8 mouse cellular contexts compared by ENCODE assay signal in the genomic region with DNA sequence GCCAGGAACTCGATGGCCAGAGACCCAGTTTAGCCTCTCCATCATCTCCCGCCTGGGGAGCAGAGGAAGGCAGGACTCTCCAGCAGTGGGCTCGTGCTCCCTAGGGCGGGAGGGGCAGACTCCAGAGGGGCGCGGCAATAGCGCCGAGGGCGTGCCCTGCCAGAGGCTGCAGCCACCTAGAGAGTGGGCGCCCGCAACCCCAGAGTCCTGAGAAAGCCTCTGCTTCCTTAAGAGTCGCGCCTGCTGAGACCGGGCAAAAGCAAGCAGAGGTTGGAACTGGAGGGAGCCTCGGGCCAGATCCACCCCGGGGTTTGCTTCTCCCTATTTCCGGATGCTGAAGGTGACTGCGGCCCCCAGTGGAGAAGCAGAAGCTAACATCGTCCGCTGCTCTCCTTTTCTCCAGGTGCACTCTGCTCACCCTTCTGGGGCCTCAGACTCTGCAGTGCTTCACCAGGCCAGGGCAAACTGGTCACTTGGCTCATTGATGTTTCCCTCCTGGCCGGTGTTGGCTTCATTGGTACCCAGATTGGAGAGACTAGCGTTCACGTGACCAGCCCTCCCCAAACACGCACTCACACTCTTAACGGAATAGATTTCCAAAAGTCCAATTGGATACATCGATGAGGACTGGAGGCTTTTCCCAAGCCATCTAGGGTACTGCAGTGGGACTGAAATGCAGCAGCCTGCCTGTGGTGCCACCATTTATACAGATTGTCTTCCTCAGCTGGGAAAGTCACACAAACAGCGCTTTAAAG. TPM values are rescaled to one million over a fixed set of nuclear protein-coding genes. Genes with fewer than 3 reads are reported as not detected.
DNase-seq lines count a peak whose midpoint lies in the region; ATAC-seq lines count a peak whose summit lies in the region.

Minar1 (minus strand) TSS at position 120 of the 755 bp plus-strand sequence.

- no peaks in the 10 kb centered on the region for H3K9me3 ChIP-seq in embryonic facial prominence, embryonic 13.5 days
- no peaks in the 10 kb centered on the region for H3K9me3 ChIP-seq in intestine, embryonic 14.5 days (ENCODE audit: control insufficient read depth, low read length)
- no peaks in the 10 kb centered on the region for H3K9me3 ChIP-seq in liver, embryonic 15.5 days (replicated peaks)

- H3K27me3 ChIP-seq in embryonic facial prominence, embryonic 13.5 days, result peaks cover 70% of the 10 kb centered on the region
- H3K27me3 ChIP-seq in intestine, embryonic 14.5 days (replicated peaks; ENCODE audit: control insufficient read depth, insufficient read depth, low read length), result peaks cover 28% of the 10 kb centered on the region
- peaks cover 45% of the 10 kb centered on the region for H3K27me3 ChIP-seq in liver, embryonic 15.5 days

- H3K4me3 ChIP-seq in embryonic facial prominence, embryonic 13.5 days, result peak within 1 kb of the TSS; percentile 48
- H3K4me3 ChIP-seq in intestine, embryonic 14.5 days (ENCODE audit: low read depth, low read length), result peak within 1 kb of the TSS; percentile 39
- H3K4me3 ChIP-seq in liver, embryonic 15.5 days (replicated peaks), result no peak within 1 kb of the TSS

- peak; percentile 73 for ATAC-seq in embryonic facial prominence, embryonic 13.5 days (ENCODE audit: insufficient number of reproducible peaks, insufficient read depth, low FRiP score, low TSS enrichment, low read depth)
- peak; percentile 83 for ATAC-seq in intestine, embryonic 14.5 days (replicated peaks; ENCODE audit: low FRiP score, low TSS enrichment, low read depth)
- no peak for ATAC-seq in liver, embryonic 15.5 days (ENCODE audit: insufficient read depth)
- ATAC-seq in megakaryocyte-erythroid progenitor cell, adult 5-6 weeks (replicated peaks; ENCODE audit: low FRiP score, low TSS enrichment, poor library complexity, severe bottlenecking), result no peak; the same call in 1 of the 2 replicates

- peak within 1 kb of the TSS; percentile 69 for H3K9ac ChIP-seq in embryonic facial prominence, embryonic 13.5 days
- H3K9ac ChIP-seq in intestine, embryonic 14.5 days (ENCODE audit: low read length), result peak within 1 kb of the TSS; percentile 29
- no peak within 1 kb of the TSS for H3K9ac ChIP-seq in liver, embryonic 15.5 days

- no peaks in the 10 kb centered on the region for H3K36me3 ChIP-seq in embryonic facial prominence, embryonic 13.5 days
- H3K36me3 ChIP-seq in intestine, embryonic 14.5 days (ENCODE audit: control insufficient read depth, insufficient read depth, low read length), result no peaks in the 10 kb centered on the region
- H3K36me3 ChIP-seq in liver, embryonic 15.5 days (replicated peaks), result no peaks in the 10 kb centered on the region

- no peak within 1 kb of the TSS for H3K27ac ChIP-seq in embryonic facial prominence, embryonic 13.5 days
- no peak within 1 kb of the TSS for H3K27ac ChIP-seq in intestine, embryonic 14.5 days (ENCODE audit: low read depth)
- no peak within 1 kb of the TSS for H3K27ac ChIP-seq in liver, embryonic 15.5 days (replicated peaks)

- under 1% methylated on average over 27 of the region's 27 CpGs for WGBS in embryonic facial prominence, embryonic 13.5 days
- WGBS in intestine, embryonic 14.5 days, result under 1% methylated on average over 27 of the region's 27 CpGs
- 1% methylated on average over 27 of the region's 27 CpGs for WGBS in liver, embryonic 15.5 days (ENCODE audit: insufficient replicate concordance)

- peak; percentile 6 for DNase-seq in layer of hippocampus, adult 11-12 months (ENCODE audit: low spot score)
- DNase-seq in layer of hippocampus, adult 9-10 months (ENCODE audit: low spot score), result no peak
- DNase-seq in adrenal gland, postnatal 14 days, result peak; percentile 61
- peak; percentile 80 for DNase-seq in intestine, embryonic 14.5 days (ENCODE audit: low spot score)
- DNase-seq in right cerebral cortex, adult 18-20 months, result peak; percentile 19

- peaks cover 18% of the 10 kb centered on the region for H3K4me1 ChIP-seq in embryonic facial prominence, embryonic 13.5 days
- H3K4me1 ChIP-seq in intestine, embryonic 14.5 days (replicated peaks; ENCODE audit: control insufficient read depth, insufficient read depth, low read length), result peaks cover 6% of the 10 kb centered on the region; the same call in 1 of the 2 replicates
- no peaks in the 10 kb centered on the region for H3K4me1 ChIP-seq in liver, embryonic 15.5 days (replicated peaks)

- peak within 1 kb of the TSS; percentile 95 for H3K4me2 ChIP-seq in embryonic facial prominence, embryonic 13.5 days
- H3K4me2 ChIP-seq in intestine, embryonic 14.5 days (ENCODE audit: low read length), result peak within 1 kb of the TSS; percentile 91
- peak within 1 kb of the TSS; percentile 38 for H3K4me2 ChIP-seq in liver, embryonic 15.5 days

RNA-seq across cellular contexts. Expression of gene Minar1, which starts in this region (rescaled TPM):
- total RNA-seq in adrenal gland, postnatal 14 days (2021), result 0.11 and 0.26 TPM in 2 replicates
- polyA plus RNA-seq in embryonic facial prominence, embryonic 13.5 days (2015; fragmentation: Nextera tagmentation; extraction: Ambion mirVana), result 0.37 and 0.58 TPM in 2 replicates
- polyA plus RNA-seq in intestine, embryonic 14.5 days (2014; fragmentation: Nextera tagmentation; extraction: Ambion mirVana), result 0.12 and 0.15 TPM in 2 replicates
- 0.02 TPM in 1 of 2 replicates, not detected in the other for polyA plus RNA-seq in liver, embryonic 15.5 days (2015; fragmentation: Nextera tagmentation; extraction: Ambion mirVana)
- not detected in 2 replicates for total RNA-seq in megakaryocyte-erythroid progenitor cell, adult 5-6 weeks (2014; fragmentation: Nextera tagmentation)
- not detected in 2 replicates for total RNA-seq in megakaryocyte-erythroid progenitor cell, adult 5-6 weeks (2017)

Comparison
In these comparisons a context has a peak if more than half of its experiments do, and no peak if none do; other contexts are left out.
1. Peak in DNase-seq in adrenal gland, postnatal 14 days; RNA of the gene not detected or under 1 TPM.
2. Peak in ATAC-seq, H3K4me3 ChIP-seq, H3K9ac ChIP-seq and H3K4me2 ChIP-seq in embryonic facial prominence, embryonic 13.5 days; RNA of the gene not detected or under 1 TPM.
3. Peak in DNase-seq, ATAC-seq, H3K4me3 ChIP-seq, H3K9ac ChIP-seq and H3K4me2 ChIP-seq in intestine, embryonic 14.5 days; RNA of the gene not detected or under 1 TPM.
4. H3K4me2 ChIP-seq: peak in every context shown above with its lines; median percentile 95 in embryonic facial prominence, embryonic 13.5 days; 91 in intestine, embryonic 14.5 days; 38 in liver, embryonic 15.5 days.